Mouse (Mus musculus) kidney, postnatal 25 days (tissue): ENCODE results near the gene Scn4a.

Experiments used
- DNase-seq, 2 experiments: peaks; one replicate each; pipeline ENCODE4 v3.0.0; 2021; ENCODE audit warnings: mixed read lengths in 2 of 2

Gene Scn4a

GRCm38 (mm10) chr11:106313533-106313932, 39.6 kb downstream of the Scn4a start:
- DNase-seq, result no peak

- DNase-seq, result no peak
Measured at GRCm38 (mm10) chr11:106310123-106310522, 43.0 kb downstream of the Scn4a start.

GRCm38 (mm10) chr11:106308162-106308561, 44.9 kb downstream of the Scn4a start:
- no peak for DNase-seq

GRCm38 (mm10) chr11:106307432-106307831, 45.7 kb downstream of the Scn4a start:
- DNase-seq, result no peak

- DNase-seq, result no peak
Measured at GRCm38 (mm10) chr11:106306758-106307157, 46.3 kb downstream of the Scn4a start.

GRCm38 (mm10) chr11:106306065-106306385, 47.1 kb downstream of the Scn4a start:
- no peak for DNase-seq

- DNase-seq, result no peak
Measured at GRCm38 (mm10) chr11:106305348-106306064, 47.6 kb downstream of the Scn4a start.

- DNase-seq, result peak; percentile 57 to 77
Measured at GRCm38 (mm10) chr11:106302634-106303033, 50.5 kb downstream of the Scn4a start.

- no peak for DNase-seq
Measured at GRCm38 (mm10) chr11:106301765-106302164, 51.3 kb downstream of the Scn4a start, which contains the start of gene Gh. Gene Gh (minus strand): TSS chr11:106301865.

- DNase-seq, result no peak
Measured at GRCm38 (mm10) chr11:106291861-106292260, 61.2 kb downstream of the Scn4a start.

- no peak for DNase-seq
Measured at GRCm38 (mm10) chr11:106290376-106290775, 62.7 kb downstream of the Scn4a start.

GRCm38 (mm10) chr11:106289369-106289768, 63.7 kb downstream of the Scn4a start:
- peak; percentile 81 to 85 for DNase-seq

- no peak for DNase-seq
Measured at GRCm38 (mm10) chr11:106286987-106287386, 66.1 kb downstream of the Scn4a start.

GRCm38 (mm10) chr11:106286206-106286605, 66.9 kb downstream of the Scn4a start:
- DNase-seq, result no peak

- peak in 1 of 2 experiments; percentile 13 for DNase-seq
Measured at GRCm38 (mm10) chr11:106284126-106284525, 69.0 kb downstream of the Scn4a start.

- DNase-seq, result no peak
Measured at GRCm38 (mm10) chr11:106283371-106283770, 69.7 kb downstream of the Scn4a start.

- DNase-seq, result no peak
Measured at GRCm38 (mm10) chr11:106282452-106282851, 70.6 kb downstream of the Scn4a start.

- DNase-seq, result peak; percentile 92 to 97
Measured at GRCm38 (mm10) chr11:106276454-106276853, 76.6 kb downstream of the Scn4a start, which contains the start of gene Tcam1. Gene Tcam1 (plus strand): TSS chr11:106276672.

- peak; percentile 75 to 82 for DNase-seq
Measured at GRCm38 (mm10) chr11:106274971-106275411, 78.1 kb downstream of the Scn4a start.

GRCm38 (mm10) chr11:106274374-106274773, 78.7 kb downstream of the Scn4a start:
- DNase-seq, result peak in 1 of 2 experiments; percentile 29

GRCm38 (mm10) chr11:106273811-106274210, 79.3 kb downstream of the Scn4a start:
- peak in 1 of 2 experiments; percentile 24 for DNase-seq

- DNase-seq, result no peak
Measured at GRCm38 (mm10) chr11:106273311-106273684, 79.8 kb downstream of the Scn4a start.

- peak; percentile 100 for DNase-seq
Measured at GRCm38 (mm10) chr11:106272644-106273310, 80.3 kb downstream of the Scn4a start, which contains the start of gene Smarcd2. Gene Smarcd2 (minus strand): TSS chr11:106272972.
